Mouse (Mus musculus) stomach, embryonic 14.5 days (tissue): ENCODE data around the gene E130116L18Rik. TPM values are rescaled to one million over a fixed set of nuclear protein-coding genes. Genes with fewer than 3 reads are reported as not detected.
"Not testable (repeated sequence)": the region's sequence is repeated elsewhere in the genome, so short reads cannot be mapped to it uniquely, and the experiment has no call there.

Source experiments
- ATAC-seq: fragments of 200-750 bp; cut with Nextera tagmentation; 2 replicates; pipeline ENCODE4 v1.8.0; 2017; ENCODE audit warnings: low read depth, moderate TSS enrichment; ENCODE audit not compliant: insufficient number of reproducible peaks, insufficient read depth, low FRiP score
- H3K27ac ChIP-seq: fragments of 300-500 bp; sonication (generic); 2 replicates; pipeline ENCODE4 v1.5.1; 2014; ENCODE audit warnings: mild to moderate bottlenecking, low read length, moderate library complexity, mixed read lengths
- H3K27me3 ChIP-seq: fragments of 300-500 bp; sonication (generic); 2 replicates; pipeline ENCODE4 v1.6.1; 2014; ENCODE audit warnings: low read length, control low read depth, mixed read lengths; ENCODE audit not compliant: control insufficient read depth, insufficient read depth
- H3K36me3 ChIP-seq: fragments of 300-500 bp; sonication (generic); 2 replicates; pipeline ENCODE4 v1.6.1; 2014; ENCODE audit warnings: mild to moderate bottlenecking, control low read depth, low read length, moderate library complexity, mixed read lengths; ENCODE audit not compliant: control insufficient read depth, insufficient read depth
- H3K4me1 ChIP-seq: fragments of 300-500 bp; sonication (generic); 2 replicates; pipeline ENCODE4 v1.6.1; 2014; ENCODE audit warnings: low read length, control low read depth, mixed read lengths; ENCODE audit not compliant: control insufficient read depth, insufficient read depth
- H3K4me2 ChIP-seq: fragments of 300-500 bp; sonication (generic); replicated peaks from 2 replicates; pipeline ENCODE4 v1.6.1; 2014; ENCODE audit warnings: low read depth, low read length, control low read depth
- H3K4me3 ChIP-seq: fragments of 300-500 bp; sonication (generic); 2 replicates; pipeline ENCODE4 v1.5.1; 2014; ENCODE audit warnings: low read depth, low read length, control low read depth
- H3K9ac ChIP-seq: fragments of 300-500 bp; sonication (generic); replicated peaks from 2 replicates; pipeline ENCODE4 v1.6.1; 2014; ENCODE audit warnings: low read depth, mild to moderate bottlenecking, control low read depth, low read length, moderate library complexity, mixed read lengths
- H3K9me3 ChIP-seq: fragments of 300-500 bp; sonication (generic); 2 replicates; pipeline ENCODE4 v1.6.1; 2016; ENCODE audit warnings: low read depth, low read length, control low read depth; ENCODE audit not compliant: control insufficient read depth
- WGBS: fragments of 180-500 bp; shearing (Covaris S2); extraction: QIAGEN DNeasy Blood & Tissue Kit; methylation state at CpG from one replicate; pipeline ENCODE4 v1.1.7; 2014; 5-methylcytosine and 5-hydroxymethylcytosine counted together
- polyA plus RNA-seq: library from polyadenylated mRNA; unstranded; fragments of >200 nt; fragmentation: Nextera tagmentation; extraction: Ambion mirVana; gene quantifications from 2 replicates; pipeline ENCODE4 v1.2.1, GENCODE M21; 2014

E130116L18Rik gene
- polyA plus RNA-seq, 1 experiment from 2014 or later: not detected

DNA sequence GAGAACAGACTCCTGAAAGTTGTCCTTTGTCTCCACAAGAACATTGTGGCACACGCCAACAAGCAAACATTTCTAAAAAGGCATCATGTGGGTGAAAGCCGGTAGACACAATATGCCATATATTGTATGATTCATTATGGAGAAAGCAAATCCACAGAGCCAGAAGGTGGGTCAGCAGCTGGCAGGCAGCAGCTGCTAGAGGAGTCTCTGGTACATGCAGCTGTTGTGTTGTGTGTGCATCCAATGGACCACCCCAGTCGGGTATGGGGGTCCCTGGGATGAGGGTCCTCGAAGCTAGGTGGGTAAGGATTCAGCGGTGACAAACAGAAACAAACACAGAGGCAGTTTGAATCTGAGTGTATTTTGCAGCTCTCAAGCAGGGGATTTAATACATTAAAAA lies 45.0 kb downstream of the E130116L18Rik start:
- H3K36me3 ChIP-seq, H3K4me3 ChIP-seq, H3K9me3 ChIP-seq, ATAC-seq, H3K27me3 ChIP-seq, H3K4me2 ChIP-seq, H3K4me1 ChIP-seq, H3K27ac ChIP-seq, H3K9ac ChIP-seq: not testable (repeated sequence)
- 88% methylated on average over 5 of the region's 5 CpGs for WGBS

Other genes with a start within 250 kb of the E130116L18Rik start
- 54.7 and 55.2 TPM in 2 replicates for gene Prkag2, start 122.5 kb downstream of the E130116L18Rik start, polyA plus RNA-seq
- not detected in 2 replicates for gene Galntl5, start 41.7 kb downstream of the E130116L18Rik start, polyA plus RNA-seq
- 46.4 and 52.4 TPM in 2 replicates for gene Galnt11, start 1.2 kb downstream of the E130116L18Rik start, polyA plus RNA-seq